Mouse (Mus musculus) stomach, postnatal 0 days (tissue): ENCODE measurements around the gene Cdc73. TPM values are rescaled to one million over a fixed set of nuclear protein-coding genes. Genes with fewer than 3 reads are reported as not detected.

ENCODE experiments used
- ATAC-seq: fragments of 200-750 bp; cut with Nextera tagmentation; 2 replicates; pipeline ENCODE4 v1.8.0; 2017; ENCODE audit not compliant: low FRiP score, low TSS enrichment
- DNase-seq: peaks from one replicate; pipeline ENCODE4 v3.0.0-alpha.2; 2016; ENCODE audit warnings: low spot score
- H3K27ac ChIP-seq: fragments of 300-500 bp; sonication (generic); replicated peaks from 2 replicates; pipeline ENCODE4 v1.5.1; 2014; ENCODE audit warnings: mild to moderate bottlenecking, control low read depth
- H3K27me3 ChIP-seq: fragments of 300-500 bp; sonication (generic); 2 replicates; pipeline ENCODE4 v1.6.1; 2014; ENCODE audit warnings: low read length; ENCODE audit not compliant: control insufficient read depth, insufficient read depth
- H3K36me3 ChIP-seq: fragments of 300-500 bp; sonication (generic); 2 replicates; pipeline ENCODE4 v1.6.1; 2014; ENCODE audit warnings: low read length, mixed read lengths; ENCODE audit not compliant: control insufficient read depth, insufficient read depth
- H3K4me1 ChIP-seq: fragments of 300-500 bp; sonication (generic); replicated peaks from 2 replicates; pipeline ENCODE4 v1.6.1; 2014; ENCODE audit warnings: antibody characterized with exemption; ENCODE audit not compliant: control insufficient read depth, insufficient read depth
- H3K4me2 ChIP-seq: fragments of 300-500 bp; sonication (generic); replicated peaks from 2 replicates; pipeline ENCODE4 v1.6.1; 2014; ENCODE audit warnings: low read depth, mild to moderate bottlenecking, control low read depth, moderate library complexity
- H3K4me3 ChIP-seq: fragments of 300-500 bp; sonication (generic); 2 replicates; pipeline ENCODE4 v1.5.1; 2014; ENCODE audit warnings: low read depth, low read length, control low read depth
- H3K9ac ChIP-seq: fragments of 300-500 bp; sonication (generic); 2 replicates; pipeline ENCODE4 v1.6.1; 2014; ENCODE audit warnings: mild to moderate bottlenecking, low read length, control low read depth, mixed read lengths
- H3K9me3 ChIP-seq: fragments of 300-500 bp; sonication (generic); 2 replicates; pipeline ENCODE4 v1.6.1; 2016; ENCODE audit warnings: low read length; ENCODE audit not compliant: control insufficient read depth
- CTCF ChIP-seq: IDR thresholded peaks from 2 replicates; pipeline ENCODE4 v1.5.1; 2016; ENCODE audit warnings: antibody characterized with exemption, low read depth, mild to moderate bottlenecking, moderate library complexity
- EP300 ChIP-seq: optimal IDR thresholded peaks from 2 replicates; pipeline ENCODE3; 2016; ENCODE audit warnings: antibody characterized with exemption
- WGBS: fragments of 180-500 bp; shearing (Covaris S2); extraction: QIAGEN DNeasy Blood & Tissue Kit; methylation state at CpG from one replicate; pipeline ENCODE4 v1.1.7; 2014; 5-methylcytosine and 5-hydroxymethylcytosine counted together
- polyA plus RNA-seq: library from polyadenylated mRNA; unstranded; fragments of >200 nt; fragmentation: Nextera tagmentation; extraction: Ambion mirVana; gene quantifications from 2 replicates; pipeline ENCODE4 v1.2.1, GENCODE M21; 2015

The Cdc73 gene
- polyA plus RNA-seq: 11.4 and 11.8 TPM in 2 replicates

GRCm38 (mm10) chr1:143702741-143703262 lies at the start of gene Cdc73:
Cdc73 (minus strand) TSS chr1:143702893.
- Histone ChIP-seq H3K9me3 (no peaks in the 10 kb centered on the region), H3K9ac (peak within 1 kb of the TSS; percentile 93), H3K27ac (peak within 1 kb of the TSS; percentile 97), H3K4me1 (no peaks in the 10 kb centered on the region), H3K4me3 (peak within 1 kb of the TSS; percentile 82), H3K4me2 (peak within 1 kb of the TSS; percentile 86), H3K36me3 (0 out of 2 replicates have a peak, but pooled peaks cover 4% of the 10 kb centered on the region), H3K27me3 (no peaks in the 10 kb centered on the region)
- DNase-seq (peak; percentile 93), ATAC-seq (peak; percentile 99)
- under 1% methylated on average over 67 of the region's 74 CpGs for WGBS
- TF ChIP-seq EP300: no peak
- peak; percentile 57 for TF ChIP-seq CTCF

GRCm38 (mm10) chr1:143745871-143746270 lies 43.2 kb upstream of the Cdc73 start:
- ATAC-seq (no peak), DNase-seq (no peak)
- Histone ChIP-seq H3K27me3 (no peaks in the 10 kb centered on the region), H3K4me2 (no peak overlapping the region), H3K4me3 (no peak overlapping the region), H3K4me1 (no peaks in the 10 kb centered on the region), H3K27ac (no peak overlapping the region), H3K9me3 (no peaks in the 10 kb centered on the region), H3K36me3 (peaks cover 15% of the 10 kb centered on the region), H3K9ac (no peak overlapping the region)
- TF ChIP-seq EP300 (no peak), CTCF (no peak)
- 84% methylated on average over 10 of the region's 10 CpGs for WGBS

- no peaks in the 10 kb centered on the region for H3K4me1 ChIP-seq
- H3K36me3 ChIP-seq: peaks cover 15% of the 10 kb centered on the region
- TF ChIP-seq EP300 (no peak), CTCF (no peak)
- WGBS: 95% methylated on average over 6 of the region's 6 CpGs
- no peaks in the 10 kb centered on the region for H3K27me3 ChIP-seq
- H3K9me3 ChIP-seq: no peaks in the 10 kb centered on the region
- no peak overlapping the region for H3K9ac ChIP-seq
- no peak for ATAC-seq
- no peak overlapping the region for H3K27ac ChIP-seq
- no peak overlapping the region for H3K4me2 ChIP-seq
- no peak for DNase-seq
- H3K4me3 ChIP-seq: no peak overlapping the region
Observed at GRCm38 (mm10) chr1:143742186-143742585, 39.5 kb upstream of the Cdc73 start.

GRCm38 (mm10) chr1:143741331-143741730 lies 38.6 kb upstream of the Cdc73 start:
- Histone ChIP-seq H3K27me3 (no peaks in the 10 kb centered on the region), H3K27ac (no peak overlapping the region), H3K9ac (no peak overlapping the region), H3K4me1 (no peaks in the 10 kb centered on the region), H3K9me3 (no peaks in the 10 kb centered on the region), H3K4me3 (no peak overlapping the region), H3K4me2 (no peak overlapping the region), H3K36me3 (peaks cover 9% of the 10 kb centered on the region)
- WGBS: 91% methylated on average over 5 of the region's 5 CpGs
- TF ChIP-seq EP300: no peak
- TF ChIP-seq CTCF: no peak
- DNase-seq (no peak), ATAC-seq (no peak)

- Histone ChIP-seq H3K4me3 (no peak overlapping the region), H3K36me3 (peaks cover 6% of the 10 kb centered on the region; the same call in 1 of the 2 replicates), H3K9ac (no peak overlapping the region), H3K27me3 (no peaks in the 10 kb centered on the region), H3K9me3 (no peaks in the 10 kb centered on the region), H3K27ac (no peak overlapping the region), H3K4me1 (no peaks in the 10 kb centered on the region), H3K4me2 (no peak overlapping the region)
- TF ChIP-seq CTCF: no peak
- no peak for TF ChIP-seq EP300
- ATAC-seq (no peak), DNase-seq (no peak)
- 83% methylated on average over 8 of the region's 10 CpGs for WGBS
Observed at GRCm38 (mm10) chr1:143740581-143740980, 37.9 kb upstream of the Cdc73 start.
